Comparison of ENCODE assay signal across 26 mouse cellular contexts in the genomic region with DNA sequence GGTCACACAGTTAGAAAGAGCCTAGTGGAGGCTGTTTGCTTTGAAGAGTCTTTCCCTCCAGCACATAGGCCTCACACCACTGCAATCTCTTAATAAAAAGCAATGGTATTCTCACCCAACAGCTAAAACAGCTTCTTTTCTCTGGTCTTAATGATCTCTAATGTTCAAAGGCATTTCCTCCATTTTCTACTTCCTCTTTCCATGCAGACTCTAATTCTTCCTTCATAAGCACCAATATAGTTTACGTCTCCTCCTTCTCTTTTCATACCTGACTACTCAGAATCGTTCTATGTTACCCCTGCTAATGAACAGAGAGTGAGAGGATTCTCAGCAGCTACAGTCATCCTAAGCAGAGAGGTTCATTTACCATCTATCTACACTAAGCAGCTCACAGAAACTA. TPM values are rescaled to one million over a fixed set of nuclear protein-coding genes. Genes with fewer than 3 reads are reported as not detected.
"Had no signal": no experiment of that assay in that cellular context is flagged by ENCODE, and none has a peak within 500 bp of the region (broad histone marks: within the 10 kb centered on the region; RNA-seq: fewer than 3 reads in every experiment).

No protein-coding gene starts in this region.

- ATAC-seq: liver, postnatal 0 days; lung, postnatal 0 days; midbrain, embryonic 13.5 days; midbrain, embryonic 15.5 days had no signal

- H3K27me3 ChIP-seq: liver, embryonic 15.5 days; lung, embryonic 15.5 days; megakaryocyte, embryonic 14.5 days; midbrain, embryonic 13.5 days; midbrain, embryonic 15.5 days; neural tube, embryonic 12.5 days; stomach, embryonic 15.5 days had no signal

- H3K9me3 ChIP-seq: liver, embryonic 15.5 days; lung, embryonic 15.5 days; megakaryocyte, embryonic 14.5 days; midbrain, embryonic 13.5 days; midbrain, embryonic 15.5 days; neural tube, embryonic 12.5 days; stomach, embryonic 15.5 days had no signal

- H3K4me1 ChIP-seq: liver, embryonic 15.5 days; lung, embryonic 15.5 days; megakaryocyte, embryonic 14.5 days; midbrain, embryonic 13.5 days; midbrain, embryonic 15.5 days; neural tube, embryonic 12.5 days; stomach, embryonic 15.5 days had no signal

- H3K9ac ChIP-seq: liver, embryonic 15.5 days; liver, postnatal 0 days; lung, embryonic 15.5 days; midbrain, embryonic 13.5 days; midbrain, embryonic 15.5 days; neural tube, embryonic 12.5 days; stomach, embryonic 15.5 days had no signal

- DNase-seq: liver, postnatal 0 days; lung, adult 2 months; lung, postnatal 14 days; lung, postnatal 36 days; right cerebral cortex, postnatal 14 days; thymus, postnatal 14 days; thymus, postnatal 36 days had no signal

- H3K4me3 ChIP-seq: liver, embryonic 15.5 days; lung, embryonic 15.5 days; megakaryocyte, embryonic 14.5 days; midbrain, embryonic 13.5 days; midbrain, embryonic 15.5 days; neural tube, embryonic 12.5 days; stomach, embryonic 15.5 days had no signal

- H3K4me2 ChIP-seq: liver, embryonic 15.5 days; lung, embryonic 15.5 days; midbrain, embryonic 11.5 days; midbrain, embryonic 13.5 days; midbrain, embryonic 15.5 days; neural tube, embryonic 12.5 days; stomach, embryonic 15.5 days had no signal

- H3K27ac ChIP-seq: liver, embryonic 15.5 days; lung, embryonic 15.5 days; macrophage; midbrain, embryonic 13.5 days; midbrain, embryonic 15.5 days; neural tube, embryonic 12.5 days; stomach, embryonic 15.5 days; stomach, postnatal 0 days had no signal

- H3K36me3 ChIP-seq: liver, embryonic 15.5 days; lung, embryonic 15.5 days; midbrain, embryonic 13.5 days; midbrain, embryonic 15.5 days; neural tube, embryonic 12.5 days; stomach, embryonic 15.5 days had no signal

RNA-seq across cellular contexts. Expression of a gene that starts 13.0 kb away (rescaled TPM):
- total RNA-seq: midbrain, postnatal 0 days; monocyte, adult 5-6 weeks; neutrophil, adult 5-6 weeks had no signal
- polyA plus RNA-seq: liver, embryonic 15.5 days; liver, postnatal 0 days; lung, adult 2 months; lung, embryonic 15.5 days; lung, postnatal 0 days; macrophage; midbrain, embryonic 11.5 days; midbrain, embryonic 13.5 days; midbrain, embryonic 15.5 days; midbrain, postnatal 0 days; neural tube, embryonic 12.5 days; neural tube, embryonic 14.5 days; spleen, adult 2 months; stomach, postnatal 0 days; testis, adult 2 months; urinary bladder, adult 2 months had no signal

RNA-seq across cellular contexts. Expression of a gene that starts 47.6 kb away (rescaled TPM):
- total RNA-seq: midbrain, postnatal 0 days; monocyte, adult 5-6 weeks; neutrophil, adult 5-6 weeks had no signal
- polyA plus RNA-seq: liver, embryonic 15.5 days; liver, postnatal 0 days; lung, adult 2 months; lung, embryonic 15.5 days; lung, postnatal 0 days; macrophage; midbrain, embryonic 11.5 days; midbrain, embryonic 13.5 days; midbrain, embryonic 15.5 days; midbrain, postnatal 0 days; neural tube, embryonic 12.5 days; neural tube, embryonic 14.5 days; spleen, adult 2 months; stomach, embryonic 15.5 days; stomach, postnatal 0 days; testis, adult 2 months; thymus, postnatal 0 days; urinary bladder, adult 2 months had no signal
